Mouse (Mus musculus): ENCODE results near the gene Ubc.

DNA sequence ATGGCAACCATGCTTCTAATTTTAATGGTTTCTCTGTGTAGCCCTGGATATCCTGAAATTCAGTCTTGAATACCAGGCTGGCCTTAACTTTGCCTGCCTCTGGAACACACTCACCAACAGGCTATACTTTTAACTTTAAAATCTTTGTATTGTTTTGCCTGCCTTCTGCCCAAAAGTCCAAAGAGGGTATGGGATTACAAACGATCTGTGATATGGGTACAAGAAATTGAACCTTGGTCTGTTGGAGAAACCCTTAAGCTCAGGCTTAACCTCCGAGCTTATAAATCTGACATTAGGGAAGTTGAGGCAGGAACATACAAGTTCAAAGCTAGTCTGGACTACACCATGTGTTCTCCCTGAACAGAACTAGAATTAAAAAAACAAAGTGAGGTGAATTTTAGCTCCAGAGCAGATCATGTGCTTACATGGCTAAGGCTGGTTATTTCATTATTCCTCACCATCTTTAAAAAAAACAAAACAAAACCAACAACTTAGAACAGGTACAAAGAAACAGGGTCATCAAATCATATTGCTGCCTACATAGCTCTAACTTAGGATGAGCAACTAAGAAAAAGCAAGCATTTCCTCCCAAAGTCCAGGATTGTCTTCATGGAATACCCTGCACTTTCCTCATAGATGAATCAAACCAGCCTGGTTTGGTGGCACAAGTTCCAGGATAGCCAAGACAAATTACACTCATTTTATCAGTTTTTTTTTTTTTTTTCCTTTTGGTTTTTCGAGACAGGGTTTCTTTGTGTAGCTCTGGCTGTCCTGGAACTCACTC is 6.2 kb downstream of the Ubc start:
- TF ChIP-seq POLR2A (IDR thresholded peaks at IDR 0.05; ENCODE audit: low read depth, low read length) = peak; percentile 29
- no peak for TF ChIP-seq CTCF (conservative IDR thresholded peaks at IDR 0.05; ENCODE audit: insufficient read depth, insufficient read length, low read depth, low read length)

Data from kidney, adult 2 months (tissue).